Mouse (Mus musculus): ENCODE measurements around the gene Nemp1.

- no peak for TF ChIP-seq CTCF (IDR thresholded peaks at IDR 0.05; ENCODE audit: borderline replicate concordance, control insufficient read depth, extremely low read depth, insufficient read depth, low read length, poor library complexity)
- no peak for TF ChIP-seq POLR2A (IDR thresholded peaks at IDR 0.05; ENCODE audit: control insufficient read depth, extremely low read depth, insufficient read depth, low read length, poor library complexity)
These were observed 24.4 kb downstream of the Nemp1 start for GRCm38 (mm10) chr10:127691053-127691452.

Data from thymus, adult 2 months (tissue).